Mouse (Mus musculus) liver, embryonic 11.5 days (tissue): ENCODE data around the gene Phf19. TPM values are rescaled to one million over a fixed set of nuclear protein-coding genes. Genes with fewer than 3 reads are reported as not detected.

Source experiments
- ATAC-seq: fragments of 200-750 bp; cut with Nextera tagmentation; replicated peaks from 2 replicates; pipeline ENCODE4 v1.8.0; 2017; ENCODE audit warnings: moderate number of reproducible peaks, mild to moderate bottlenecking, moderate TSS enrichment, moderate library complexity; ENCODE audit not compliant: low FRiP score
- DNase-seq: peaks from one replicate; pipeline ENCODE4 v3.0.0-alpha.2; 2017; ENCODE audit warnings: low spot score
- H3K27ac ChIP-seq: fragments of 300-500 bp; sonication (generic); 2 replicates; pipeline ENCODE4 v1.5.1; 2014; ENCODE audit warnings: mild to moderate bottlenecking, low read depth, low read length, control low read depth
- H3K27me3 ChIP-seq: fragments of 300-500 bp; sonication (generic); replicated peaks from 2 replicates; pipeline ENCODE4 v1.6.1; 2014; ENCODE audit warnings: low read length, mixed read lengths; ENCODE audit not compliant: control insufficient read depth, insufficient read depth
- H3K36me3 ChIP-seq: fragments of 300-500 bp; sonication (generic); 2 replicates; pipeline ENCODE4 v1.6.1; 2014; ENCODE audit warnings: mild to moderate bottlenecking, low read length, moderate library complexity, mixed read lengths; ENCODE audit not compliant: control insufficient read depth, insufficient read depth
- H3K4me1 ChIP-seq: fragments of 300-500 bp; sonication (generic); replicated peaks from 2 replicates; pipeline ENCODE4 v1.6.1; 2014; ENCODE audit warnings: low read length, mixed read lengths; ENCODE audit not compliant: control insufficient read depth, insufficient read depth
- H3K4me2 ChIP-seq: fragments of 300-500 bp; sonication (generic); 2 replicates; pipeline ENCODE4 v1.6.1; 2014; ENCODE audit warnings: mild to moderate bottlenecking, control low read depth, moderate library complexity
- H3K4me3 ChIP-seq: fragments of 300-500 bp; sonication (generic); 2 replicates; pipeline ENCODE4 v1.5.1; 2014; ENCODE audit warnings: low read depth, low read length, control low read depth
- H3K9ac ChIP-seq: fragments of 300-500 bp; sonication (generic); 2 replicates; pipeline ENCODE4 v1.6.1; 2014; ENCODE audit warnings: low read depth, low read length, control low read depth
- H3K9me3 ChIP-seq: fragments of 300-500 bp; sonication (generic); 2 replicates; pipeline ENCODE4 v1.6.1; 2016; ENCODE audit warnings: low read length, inconsistent platforms, mixed read lengths; ENCODE audit not compliant: control insufficient read depth
- WGBS: fragments of 180-500 bp; shearing (Covaris S2); extraction: QIAGEN DNeasy Blood & Tissue Kit; methylation state at CpG from one replicate; pipeline ENCODE4 v1.1.7; 2014; 5-methylcytosine and 5-hydroxymethylcytosine counted together
- polyA plus RNA-seq: library from polyadenylated mRNA; unstranded; fragments of >200 nt; fragmentation: Nextera tagmentation; extraction: Ambion mirVana; gene quantifications from 2 replicates; pipeline ENCODE4 v1.2.1, GENCODE M21; 2014

Phf19 gene
- polyA plus RNA-seq, 1 experiment from 2014 or later: 4.5 TPM

- no peak overlapping the region for H3K4me3 ChIP-seq
- H3K27ac ChIP-seq: no peak overlapping the region
- no peak overlapping the region for H3K4me2 ChIP-seq
- H3K9me3 ChIP-seq: no peaks in the 10 kb centered on the region
- H3K4me1 ChIP-seq: no peaks in the 10 kb centered on the region
- H3K9ac ChIP-seq: no peak overlapping the region
- 73% methylated on average over 4 of the region's 4 CpGs for WGBS
- DNase-seq: no peak
- H3K36me3 ChIP-seq: no peaks in the 10 kb centered on the region
- H3K27me3 ChIP-seq: no peaks in the 10 kb centered on the region
- ATAC-seq: no peak
Measured at GRCm38 (mm10) chr2:34945580-34945979, 31.8 kb upstream of the Phf19 start.

GRCm38 (mm10) chr2:34944761-34945160 lies 30.9 kb upstream of the Phf19 start:
- Histone ChIP-seq H3K36me3 (no peaks in the 10 kb centered on the region), H3K4me3 (no peak overlapping the region), H3K4me2 (peak overlapping the region; percentile 43), H3K27ac (no peak overlapping the region), H3K9ac (0 out of 2 replicates have a peak overlapping the region, but pooled peaks have one; percentile 20), H3K9me3 (no peaks in the 10 kb centered on the region), H3K4me1 (no peaks in the 10 kb centered on the region), H3K27me3 (no peaks in the 10 kb centered on the region)
- DNase-seq: peak; percentile 40
- no peak for ATAC-seq
- WGBS: 9% methylated on average over 8 of the region's 8 CpGs

- no peaks in the 10 kb centered on the region for H3K27me3 ChIP-seq
- 73% methylated on average over 13 of the region's 13 CpGs for WGBS
- H3K9ac ChIP-seq: no peak overlapping the region
- no peaks in the 10 kb centered on the region for H3K36me3 ChIP-seq
- H3K4me1 ChIP-seq: no peaks in the 10 kb centered on the region
- H3K27ac ChIP-seq: no peak overlapping the region
- no peak overlapping the region for H3K4me2 ChIP-seq
- no peak for ATAC-seq
- no peak for DNase-seq
- no peak overlapping the region for H3K4me3 ChIP-seq
- no peaks in the 10 kb centered on the region for H3K9me3 ChIP-seq
Measured at GRCm38 (mm10) chr2:34943556-34944120, 29.8 kb upstream of the Phf19 start.

GRCm38 (mm10) chr2:34941061-34941675 lies 27.3 kb upstream of the Phf19 start:
- peaks cover 5% of the 10 kb centered on the region; the same call in 1 of the 2 replicates for H3K27me3 ChIP-seq

GRCm38 (mm10) chr2:34940246-34940645 lies 26.4 kb upstream of the Phf19 start:
- ATAC-seq (no peak), DNase-seq (no peak)
- no peak overlapping the region for H3K9ac ChIP-seq
- H3K9me3 ChIP-seq: no peaks in the 10 kb centered on the region
- peaks cover 5% of the 10 kb centered on the region; the same call in 1 of the 2 replicates for H3K27me3 ChIP-seq
- H3K36me3 ChIP-seq: no peaks in the 10 kb centered on the region
- H3K4me3 ChIP-seq: no peak overlapping the region
- H3K27ac ChIP-seq: no peak overlapping the region
- WGBS: 84% methylated on average over 5 of the region's 5 CpGs
- H3K4me2 ChIP-seq: no peak overlapping the region
- H3K4me1 ChIP-seq: no peaks in the 10 kb centered on the region

More at GRCm38 (mm10) chr2:34941061-34941675, 27.3 kb upstream of the Phf19 start:
- Histone ChIP-seq H3K27ac (no peak overlapping the region), H3K4me1 (no peaks in the 10 kb centered on the region), H3K9me3 (no peaks in the 10 kb centered on the region), H3K9ac (no peak overlapping the region), H3K36me3 (no peaks in the 10 kb centered on the region), H3K4me2 (no peak overlapping the region), H3K4me3 (no peak overlapping the region)
- no peak for ATAC-seq
- WGBS: 67% methylated on average over 11 of the region's 11 CpGs
- no peak for DNase-seq

GRCm38 (mm10) chr2:34938269-34939208 lies 24.7 kb upstream of the Phf19 start:
- no peak overlapping the region for H3K9ac ChIP-seq
- WGBS: 43% methylated on average over 8 of the region's 8 CpGs
- H3K4me1 ChIP-seq: no peaks in the 10 kb centered on the region
- no peak for ATAC-seq
- H3K27me3 ChIP-seq: peaks cover 5% of the 10 kb centered on the region; the same call in 1 of the 2 replicates
- H3K4me3 ChIP-seq: no peak overlapping the region
- H3K9me3 ChIP-seq: no peaks in the 10 kb centered on the region
- no peak for DNase-seq
- H3K27ac ChIP-seq: no peak overlapping the region
- no peaks in the 10 kb centered on the region for H3K36me3 ChIP-seq
- no peak overlapping the region for H3K4me2 ChIP-seq

- Histone ChIP-seq H3K27ac (no peak overlapping the region), H3K4me1 (no peaks in the 10 kb centered on the region), H3K27me3 (peaks cover 5% of the 10 kb centered on the region; the same call in 1 of the 2 replicates), H3K9ac (no peak overlapping the region), H3K36me3 (no peaks in the 10 kb centered on the region), H3K4me3 (no peak overlapping the region), H3K4me2 (no peak overlapping the region), H3K9me3 (no peaks in the 10 kb centered on the region)
- ATAC-seq (no peak), DNase-seq (no peak)
- WGBS: 37% methylated on average over 5 of the region's 5 CpGs
Measured at GRCm38 (mm10) chr2:34937460-34937859, 23.6 kb upstream of the Phf19 start.

- Histone ChIP-seq H3K4me1 (no peaks in the 10 kb centered on the region), H3K36me3 (no peaks in the 10 kb centered on the region), H3K4me2 (no peak overlapping the region), H3K4me3 (no peak overlapping the region), H3K9me3 (no peaks in the 10 kb centered on the region), H3K27ac (no peak overlapping the region), H3K9ac (no peak overlapping the region), H3K27me3 (no peaks in the 10 kb centered on the region)
- WGBS: 56% methylated on average over 5 of the region's 5 CpGs
- DNase-seq (no peak), ATAC-seq (no peak)
Measured at GRCm38 (mm10) chr2:34927320-34927719, 13.5 kb upstream of the Phf19 start.
